Mouse (Mus musculus) E14TG2a.4 (cell line): Measurements from ENCODE around the gene Zfp639.

Source experiments
- CTCF ChIP-seq: conservative IDR thresholded peaks from 2 replicates; pipeline ENCODE4 v1.5.1; 2014; ENCODE audit warnings: low read length
- NANOG ChIP-seq: IDR thresholded peaks from 2 replicates; pipeline ENCODE4 v1.6.1; 2014; ENCODE audit warnings: borderline replicate concordance, low read length, mixed read lengths
- POU5F1 ChIP-seq: IDR thresholded peaks from 2 replicates; pipeline ENCODE4 v1.6.1; 2014; ENCODE audit warnings: low read length, borderline replicate concordance

GRCm38 (mm10) chr3:32490076-32490927 is 19.8 kb upstream of the Zfp639 start:
- TF ChIP-seq CTCF: no peak
- no peak for TF ChIP-seq POU5F1
- TF ChIP-seq NANOG: no peak
